Mouse (Mus musculus): ENCODE results near the gene Dnajb12.

Gene Dnajb12

GRCm38 (mm10) chr10:59879255-59880028, at the start of gene Dnajb12:
Gene Dnajb12, plus strand, starts transcription at chr10:59879556.
- DNase-seq (ENCODE audit: extremely low read depth, low read depth, low spot score) = no peak

GRCm38 (mm10) chr10:59829886-59830285, 49.5 kb upstream of the Dnajb12 start:
- DNase-seq (ENCODE audit: extremely low read depth, low read depth, low spot score) = no peak

GRCm38 (mm10) chr10:59831950-59832349, 47.4 kb upstream of the Dnajb12 start:
- no peak for DNase-seq (ENCODE audit: extremely low read depth, low read depth, low spot score)

GRCm38 (mm10) chr10:59835301-59836155, 43.8 kb upstream of the Dnajb12 start:
- DNase-seq (ENCODE audit: extremely low read depth, low read depth, low spot score) = no peak

GRCm38 (mm10) chr10:59837490-59837889, 41.9 kb upstream of the Dnajb12 start:
- no peak for DNase-seq (ENCODE audit: extremely low read depth, low read depth, low spot score)

GRCm38 (mm10) chr10:59841434-59841833, 37.9 kb upstream of the Dnajb12 start:
- no peak for DNase-seq (ENCODE audit: extremely low read depth, low read depth, low spot score)

- DNase-seq (ENCODE audit: extremely low read depth, low read depth, low spot score) = no peak
Observed at GRCm38 (mm10) chr10:59843125-59843524, 36.2 kb upstream of the Dnajb12 start.

GRCm38 (mm10) chr10:59844686-59845085, 34.7 kb upstream of the Dnajb12 start:
- DNase-seq (ENCODE audit: extremely low read depth, low read depth, low spot score) = no peak

- DNase-seq (ENCODE audit: extremely low read depth, low read depth, low spot score) = no peak
Observed at GRCm38 (mm10) chr10:59846416-59846815, 32.9 kb upstream of the Dnajb12 start.

GRCm38 (mm10) chr10:59848079-59848877, 31.1 kb upstream of the Dnajb12 start:
- no peak for DNase-seq (ENCODE audit: extremely low read depth, low read depth, low spot score)

- no peak for DNase-seq (ENCODE audit: extremely low read depth, low read depth, low spot score)
Observed at GRCm38 (mm10) chr10:59848953-59849352, 30.4 kb upstream of the Dnajb12 start.

GRCm38 (mm10) chr10:59849371-59849770, 30.0 kb upstream of the Dnajb12 start:
- DNase-seq (ENCODE audit: extremely low read depth, low read depth, low spot score) = no peak

GRCm38 (mm10) chr10:59857157-59857556, 22.2 kb upstream of the Dnajb12 start:
- DNase-seq (ENCODE audit: extremely low read depth, low read depth, low spot score) = no peak

GRCm38 (mm10) chr10:59860684-59861083, 18.7 kb upstream of the Dnajb12 start:
- DNase-seq (ENCODE audit: extremely low read depth, low read depth, low spot score) = no peak

- no peak for DNase-seq (ENCODE audit: extremely low read depth, low read depth, low spot score)
Observed at GRCm38 (mm10) chr10:59861201-59861600, 18.2 kb upstream of the Dnajb12 start.

- DNase-seq (ENCODE audit: extremely low read depth, low read depth, low spot score) = no peak
Observed at GRCm38 (mm10) chr10:59862816-59863440, 16.4 kb upstream of the Dnajb12 start.

- DNase-seq (ENCODE audit: extremely low read depth, low read depth, low spot score) = no peak
Observed at GRCm38 (mm10) chr10:59863620-59864019, 15.7 kb upstream of the Dnajb12 start.

- no peak for DNase-seq (ENCODE audit: extremely low read depth, low read depth, low spot score)
Observed at GRCm38 (mm10) chr10:59864232-59864875, 15.0 kb upstream of the Dnajb12 start.

- DNase-seq (ENCODE audit: extremely low read depth, low read depth, low spot score) = no peak
Observed at GRCm38 (mm10) chr10:59864884-59865726, 14.3 kb upstream of the Dnajb12 start.

All from fat pad, adult 2 months (tissue).